Mouse (Mus musculus): Measurements from ENCODE around the gene Erg.

- TF ChIP-seq CTCF (IDR thresholded peaks at IDR 0.05; ENCODE audit: low read depth) (no peak), EP300 (IDR thresholded peaks at IDR 0.05; ENCODE audit: low read depth) (no peak)
Measured at GRCm38 (mm10) chr16:95455896-95456295, 130.5 kb downstream of the Erg start.

Data from liver, postnatal 0 days (tissue).